In the genomic region with DNA sequence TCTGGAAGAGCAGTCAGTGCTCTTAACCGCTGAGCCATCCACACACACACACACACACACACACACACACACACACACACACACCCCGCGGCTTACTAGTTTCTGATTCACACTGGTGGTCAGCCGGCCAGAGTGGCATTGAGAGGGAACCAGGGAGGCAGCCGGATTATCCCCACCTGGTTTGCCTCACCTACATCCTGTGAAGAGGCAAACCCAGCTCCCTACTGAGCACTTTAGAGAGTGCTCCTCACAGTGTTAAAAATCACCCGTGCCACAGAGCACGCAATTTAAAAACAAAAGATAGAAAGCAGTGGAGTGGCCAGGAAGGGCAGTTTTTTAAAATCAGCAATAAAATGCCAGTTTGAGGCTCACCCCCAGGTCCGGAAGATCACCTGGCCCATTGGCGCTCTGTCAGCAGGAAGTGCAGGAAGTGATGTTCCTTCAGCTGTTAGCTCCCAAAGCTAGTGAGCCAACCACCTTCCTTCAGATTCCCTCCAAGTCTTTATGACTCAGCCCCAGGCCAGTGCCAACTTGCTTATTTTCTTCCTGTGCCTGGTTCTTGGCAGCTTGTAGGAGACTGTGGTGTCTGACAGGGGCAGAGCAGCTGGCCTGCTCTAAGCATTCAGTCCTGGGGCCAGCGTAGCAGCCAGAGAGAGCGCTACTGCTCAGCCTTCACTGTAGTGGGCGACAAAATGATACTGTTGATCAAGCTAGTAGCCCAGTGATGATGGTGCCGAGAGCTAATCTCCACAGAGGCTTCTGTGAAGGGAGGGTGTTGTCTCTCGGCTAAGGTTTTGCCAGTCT, we compare ENCODE assay signal across 9 mouse cellular contexts. TPM values are rescaled to one million over a fixed set of nuclear protein-coding genes. Genes with fewer than 3 reads are reported as not detected.
DNase-seq lines count a peak whose midpoint lies in the region; ATAC-seq lines count a peak whose summit lies in the region.
"Had no signal": no experiment of that assay in that cellular context is flagged by ENCODE, and none has a peak within 500 bp of the region (broad histone marks: within the 10 kb centered on the region; RNA-seq: fewer than 3 reads in every experiment).

No protein-coding gene starts in this region.

- 67% methylated on average over 14 of the region's 14 CpGs for WGBS in midbrain, embryonic 16.5 days
- 69% methylated on average over 14 of the region's 14 CpGs for WGBS in midbrain, embryonic 14.5 days

- H3K36me3 ChIP-seq in midbrain, embryonic 16.5 days (ENCODE audit: control insufficient read depth, insufficient read depth, low read length), result no peaks in the 10 kb centered on the region
- no peaks in the 10 kb centered on the region for H3K36me3 ChIP-seq in midbrain, embryonic 14.5 days (ENCODE audit: control insufficient read depth, insufficient read depth, low read length)
- H3K36me3 ChIP-seq: embryonic facial prominence, embryonic 12.5 days; midbrain, embryonic 12.5 days had no signal

- no peak overlapping the region for H3K4me2 ChIP-seq in midbrain, embryonic 16.5 days (ENCODE audit: low read length)
- no peak overlapping the region for H3K4me2 ChIP-seq in midbrain, embryonic 14.5 days (ENCODE audit: low read length)
- H3K4me2 ChIP-seq: embryonic facial prominence, embryonic 12.5 days; midbrain, embryonic 12.5 days had no signal

- ATAC-seq in midbrain, embryonic 16.5 days, result 0 out of 2 replicates have a peak, but pooled peaks have one; percentile 50
- ATAC-seq in midbrain, embryonic 14.5 days (ENCODE audit: low FRiP score, low TSS enrichment), result no peak
- peak; percentile 75 for ATAC-seq in erythroblast, adult 5-6 weeks (replicated peaks; ENCODE audit: low FRiP score, poor library complexity, severe bottlenecking)

- no peak overlapping the region for H3K27ac ChIP-seq in midbrain, embryonic 16.5 days (ENCODE audit: low read length)
- no peak overlapping the region for H3K27ac ChIP-seq in midbrain, embryonic 14.5 days (replicated peaks; ENCODE audit: low read depth, low read length)
- H3K27ac ChIP-seq: embryonic facial prominence, embryonic 12.5 days; midbrain, embryonic 12.5 days had no signal

- H3K4me3 ChIP-seq in midbrain, embryonic 16.5 days (ENCODE audit: low read depth, low read length), result no peak overlapping the region
- no peak overlapping the region for H3K4me3 ChIP-seq in midbrain, embryonic 14.5 days (replicated peaks; ENCODE audit: low read depth, low read length)
- H3K4me3 ChIP-seq: embryonic facial prominence, embryonic 12.5 days; midbrain, embryonic 12.5 days had no signal

- H3K9me3 ChIP-seq in midbrain, embryonic 16.5 days (replicated peaks; ENCODE audit: control insufficient read depth, low read length, poor library complexity, severe bottlenecking), result no peaks in the 10 kb centered on the region
- no peaks in the 10 kb centered on the region for H3K9me3 ChIP-seq in midbrain, embryonic 14.5 days (ENCODE audit: control insufficient read depth, low read length)
- H3K9me3 ChIP-seq: embryonic facial prominence, embryonic 12.5 days; midbrain, embryonic 12.5 days had no signal

- peaks cover 2% of the 10 kb centered on the region; the same call in 1 of the 2 replicates for H3K4me1 ChIP-seq in midbrain, embryonic 16.5 days (ENCODE audit: control insufficient read depth, insufficient read depth, low read length)
- 0 out of 2 replicates have a peak, but pooled peaks cover 3% of the 10 kb centered on the region for H3K4me1 ChIP-seq in midbrain, embryonic 14.5 days (ENCODE audit: control insufficient read depth, insufficient read depth, low read length)

- intact Hi-C loops in heart, postnatal 36 days (cut with DNase I), result no loop called here

- H3K27me3 ChIP-seq in midbrain, embryonic 16.5 days (ENCODE audit: control insufficient read depth, insufficient read depth, low read depth, low read length), result no peaks in the 10 kb centered on the region
- no peaks in the 10 kb centered on the region for H3K27me3 ChIP-seq in midbrain, embryonic 14.5 days (ENCODE audit: control insufficient read depth, insufficient read depth, low read length)

- no peak for DNase-seq in midbrain, embryonic 14.5 days
- DNase-seq in adrenal gland, postnatal 36 days, result peak; percentile 37 to 53
- DNase-seq in heart, postnatal 36 days, result peak; percentile 7 to 20
- DNase-seq in lung, postnatal 25 days (ENCODE audit: low spot score), result peak; percentile 36
- peak; percentile 23 to 26 for DNase-seq in thymus, postnatal 36 days

- H3K9ac ChIP-seq in midbrain, embryonic 16.5 days (ENCODE audit: low read depth, low read length), result no peak overlapping the region
- H3K9ac ChIP-seq in midbrain, embryonic 14.5 days (replicated peaks; ENCODE audit: low read length), result no peak overlapping the region
- H3K9ac ChIP-seq: embryonic facial prominence, embryonic 12.5 days; midbrain, embryonic 12.5 days had no signal

RNA-seq across cellular contexts. Expression of a gene that starts 57.9 kb away (rescaled TPM):
- 18.4 and 21.7 TPM in 2 replicates for polyA plus RNA-seq in midbrain, embryonic 16.5 days (2015; fragmentation: Nextera tagmentation; extraction: Ambion mirVana)
- polyA plus RNA-seq in midbrain, embryonic 14.5 days (2014; fragmentation: Nextera tagmentation; extraction: Ambion mirVana), result 52.5 and 118 TPM in 2 replicates
- total RNA-seq in adrenal gland, postnatal 36 days (2021), result 10 to 100 TPM; 63.4 to 73.8 TPM
- total RNA-seq in erythroblast, adult 5-6 weeks (2015; ENCODE audit: low replicate concordance), result 56.6 and 89.2 TPM in 2 replicates
- 62.9 and 210 TPM in 2 replicates for total RNA-seq in erythroblast, adult 5-6 weeks (2017; ENCODE audit: low replicate concordance)
- 10 to 100 TPM; 67.7 to 68.0 TPM for total RNA-seq in heart, postnatal 36 days (2021)
